ENCODE assay signal across 20 mouse cellular contexts in the genomic region with DNA sequence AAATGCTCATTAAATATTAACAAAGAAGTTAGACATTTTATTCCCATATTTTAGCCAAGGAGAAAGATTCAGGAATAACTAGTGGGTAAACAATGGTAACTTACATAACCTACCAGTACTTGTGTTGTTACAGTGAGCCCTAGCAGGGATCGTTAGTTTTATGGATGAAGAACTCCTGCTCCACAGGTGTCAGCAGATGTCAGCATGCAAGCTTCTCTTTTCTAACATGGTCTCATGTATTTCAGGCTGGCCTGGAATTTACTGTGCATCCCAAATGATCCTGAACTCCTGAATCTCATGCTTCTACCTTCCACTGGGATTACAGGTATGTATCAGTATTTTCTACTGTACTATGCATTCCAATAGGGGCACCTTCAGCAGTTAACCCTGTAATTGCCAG. TPM values are rescaled to one million over a fixed set of nuclear protein-coding genes. Genes with fewer than 3 reads are reported as not detected.
DNase-seq lines count a peak whose midpoint lies in the region; ATAC-seq and TF ChIP-seq lines count a peak whose summit lies in the region.
"Had no signal": no experiment of that assay in that cellular context is flagged by ENCODE, and none has a peak within 500 bp of the region (broad histone marks: within the 10 kb centered on the region; RNA-seq: fewer than 3 reads in every experiment).

No protein-coding gene starts in this region.

- TF ChIP-seq CTCF in kidney, adult 2 months (conservative IDR thresholded peaks at IDR 0.05; ENCODE audit: insufficient read depth, insufficient read length, low read depth, low read length): no peak

- peaks cover 24% of the 10 kb centered on the region for H3K36me3 ChIP-seq in forebrain, embryonic 14.5 days (ENCODE audit: control insufficient read depth, insufficient read depth, low read length)
- H3K36me3 ChIP-seq in forebrain, embryonic 15.5 days: peaks cover 3% of the 10 kb centered on the region; the same call in 1 of the 2 replicates
- no peaks in the 10 kb centered on the region for H3K36me3 ChIP-seq in kidney, adult 2 months (ENCODE audit: control insufficient read depth, insufficient read depth, low read length)

- no peak for ATAC-seq in forebrain, embryonic 14.5 days
- no peak for ATAC-seq in forebrain, embryonic 15.5 days (replicated peaks)
- ATAC-seq: forebrain, embryonic 13.5 days; hindbrain, embryonic 16.5 days had no signal

- no peak overlapping the region for H3K9ac ChIP-seq in forebrain, embryonic 14.5 days (ENCODE audit: low read length)
- no peak overlapping the region for H3K9ac ChIP-seq in forebrain, embryonic 15.5 days (replicated peaks)
- H3K9ac ChIP-seq: embryonic facial prominence, embryonic 13.5 days; forebrain, embryonic 13.5 days; heart, embryonic 12.5 days; hindbrain, embryonic 12.5 days had no signal

- H3K27me3 ChIP-seq in forebrain, embryonic 14.5 days (replicated peaks; ENCODE audit: control insufficient read depth, insufficient read depth, low read length): no peaks in the 10 kb centered on the region
- no peaks in the 10 kb centered on the region for H3K27me3 ChIP-seq in forebrain, embryonic 15.5 days
- H3K27me3 ChIP-seq in kidney, adult 2 months (replicated peaks; ENCODE audit: control insufficient read depth, insufficient read depth, low read length): no peaks in the 10 kb centered on the region
- H3K27me3 ChIP-seq: embryonic facial prominence, embryonic 13.5 days; forebrain, embryonic 13.5 days; heart, embryonic 12.5 days; hindbrain, embryonic 12.5 days had no signal

- H3K27ac ChIP-seq in forebrain, embryonic 14.5 days (ENCODE audit: low read depth, low read length): no peak overlapping the region
- H3K27ac ChIP-seq in forebrain, embryonic 15.5 days (replicated peaks): no peak overlapping the region
- H3K27ac ChIP-seq in kidney, adult 2 months (ENCODE audit: insufficient read depth, low read depth, low read length): no peak overlapping the region
- H3K27ac ChIP-seq: embryonic facial prominence, embryonic 13.5 days; forebrain, embryonic 13.5 days; gastrocnemius, adult 2 months; hindbrain, embryonic 12.5 days; kidney, postnatal 0 days had no signal

- WGBS in forebrain, embryonic 14.5 days: 48% methylated on average over 1 of the region's 1 CpGs
- WGBS in forebrain, embryonic 15.5 days: 35% methylated on average over 1 of the region's 1 CpGs
- 17% methylated on average over 1 of the region's 1 CpGs for WGBS in kidney, adult 2 months

- TF ChIP-seq POLR2A in kidney, adult 2 months (IDR thresholded peaks at IDR 0.05; ENCODE audit: low read depth, low read length): no peak

- H3K4me2 ChIP-seq in forebrain, embryonic 14.5 days (ENCODE audit: low read length): no peak overlapping the region
- H3K4me2 ChIP-seq in forebrain, embryonic 15.5 days (replicated peaks): no peak overlapping the region
- H3K4me2 ChIP-seq: embryonic facial prominence, embryonic 13.5 days; forebrain, embryonic 13.5 days; heart, embryonic 12.5 days; hindbrain, embryonic 12.5 days had no signal

- no peaks in the 10 kb centered on the region for H3K9me3 ChIP-seq in forebrain, embryonic 14.5 days (replicated peaks; ENCODE audit: control insufficient read depth, low read length)
- no peaks in the 10 kb centered on the region for H3K9me3 ChIP-seq in forebrain, embryonic 15.5 days
- H3K9me3 ChIP-seq: embryonic facial prominence, embryonic 13.5 days; forebrain, embryonic 13.5 days; heart, embryonic 12.5 days; hindbrain, embryonic 12.5 days had no signal

- no peaks in the 10 kb centered on the region for H3K4me1 ChIP-seq in forebrain, embryonic 14.5 days (ENCODE audit: control insufficient read depth, insufficient read depth, low read length)
- H3K4me1 ChIP-seq in forebrain, embryonic 15.5 days: peaks cover 4% of the 10 kb centered on the region; the same call in 1 of the 2 replicates
- peaks cover 3% of the 10 kb centered on the region; the same call in 1 of the 2 replicates for H3K4me1 ChIP-seq in kidney, adult 2 months (ENCODE audit: control insufficient read depth, insufficient read depth, low read length)
- H3K4me1 ChIP-seq: embryonic facial prominence, embryonic 13.5 days; forebrain, embryonic 13.5 days; heart, embryonic 12.5 days; hindbrain, embryonic 12.5 days had no signal

- peak; percentile 9 to 28 for DNase-seq in cerebellum, adult 18-20 months
- DNase-seq in cerebellum, postnatal 36 days: no peak
- peak; percentile 41 for DNase-seq in forebrain, embryonic 14.5 days (ENCODE audit: low spot score)
- DNase-seq in kidney, adult 2 months: peak; percentile 11
- DNase-seq in kidney, adult 8-10 months: no peak
- DNase-seq in brain, adult 2 months (ENCODE audit: low read depth, low spot score): peak; percentile 67
- DNase-seq in ovary, postnatal 36 days (ENCODE audit: low spot score): no peak
- DNase-seq: adrenal gland, postnatal 14 days; gastrocnemius, adult 2 months; gastrocnemius, postnatal 25 days; heart, postnatal 36 days; kidney, adult 11 months had no signal

- H3K4me3 ChIP-seq in forebrain, embryonic 14.5 days (ENCODE audit: low read depth, low read length): no peak overlapping the region
- H3K4me3 ChIP-seq in forebrain, embryonic 15.5 days: no peak overlapping the region
- no peak overlapping the region for H3K4me3 ChIP-seq in kidney, adult 2 months (ENCODE audit: insufficient read depth, low read depth, low read length)
- H3K4me3 ChIP-seq: embryonic facial prominence, embryonic 13.5 days; forebrain, embryonic 13.5 days; gastrocnemius, adult 2 months; heart, embryonic 12.5 days; hindbrain, embryonic 12.5 days had no signal

RNA-seq across cellular contexts. Expression of gene Nr6a1, which starts 54.8 kb away (rescaled TPM):
- polyA plus RNA-seq in forebrain, embryonic 14.5 days (2014; fragmentation: Nextera tagmentation; extraction: Ambion mirVana): 0.67 and 0.95 TPM in 2 replicates
- 1.1 and 1.7 TPM in 2 replicates for polyA plus RNA-seq in forebrain, embryonic 15.5 days (2015; fragmentation: Nextera tagmentation; extraction: Ambion mirVana)
- polyA plus RNA-seq in kidney, adult 2 months (2012; rRNA removed): 2.6 and 5.1 TPM in 2 replicates

RNA-seq across cellular contexts. Expression of gene Olfml2a, which starts 59.0 kb away (rescaled TPM):
- 1.9 and 2.5 TPM in 2 replicates for polyA plus RNA-seq in forebrain, embryonic 14.5 days (2014; fragmentation: Nextera tagmentation; extraction: Ambion mirVana)
- polyA plus RNA-seq in forebrain, embryonic 15.5 days (2015; fragmentation: Nextera tagmentation; extraction: Ambion mirVana): 1.7 and 1.8 TPM in 2 replicates
- polyA plus RNA-seq in kidney, adult 2 months (2012; rRNA removed): 0.98 and 1.2 TPM in 2 replicates
- polyA plus RNA-seq: C2C12 had no signal

Comparison
In these comparisons a context has a peak if more than half of its experiments do, and no peak if none do; other contexts are left out.
1. DNase-seq: peak in cerebellum, adult 18-20 months (2 of 2), forebrain, embryonic 14.5 days (single experiment), kidney, adult 2 months (single experiment) and brain, adult 2 months (single experiment); none in cerebellum, postnatal 36 days (0 of 2), kidney, adult 8-10 months (0 of 2) and ovary, postnatal 36 days (single experiment).